Mouse (Mus musculus) ES-Bruce4 (cell line): ENCODE measurements at regions not wholly inside any gene's neighbourhood (a gene's known extent, or its start where the extent isn't known, plus 50 kb on each side); places are given as distances from the start of the nearest gene placed in this dataset.

ENCODE experiments used
- CTCF ChIP-seq: IDR thresholded peaks from one replicate; pipeline ENCODE4 v1.8.1; 2011; ENCODE audit warnings: low read depth, low read length
- EP300 ChIP-seq: IDR thresholded peaks from 2 replicates; pipeline ENCODE4 v1.6.1; 2011; ENCODE audit warnings: low read depth, low read length; ENCODE audit not compliant: insufficient read depth
- POLR2A ChIP-seq: IDR thresholded peaks from one replicate; pipeline ENCODE4 v1.8.1; 2011; ENCODE audit warnings: low read length; ENCODE audit not compliant: insufficient read depth

GRCm38 (mm10) chr10:71533759-71534158, 186.2 kb downstream of the Ipmk start:
- TF ChIP-seq POLR2A (no peak), EP300 (no peak), CTCF (no peak)
